Mouse (Mus musculus) liver, embryonic 14.5 days (tissue): ENCODE measurements at regions not wholly inside any gene's neighbourhood (a gene's known extent, or its start where the extent isn't known, plus 50 kb on each side); places are given as distances from the start of the nearest gene placed in this dataset.

Experiments
- CTCF ChIP-seq: IDR thresholded peaks from 2 replicates; pipeline ENCODE4 v1.5.1; 2016; ENCODE audit warnings: antibody characterized with exemption, low read depth, control low read depth
- EP300 ChIP-seq: IDR thresholded peaks from 2 replicates; pipeline ENCODE4 v1.6.1; 2016; ENCODE audit warnings: antibody characterized with exemption, low read depth

DNA sequence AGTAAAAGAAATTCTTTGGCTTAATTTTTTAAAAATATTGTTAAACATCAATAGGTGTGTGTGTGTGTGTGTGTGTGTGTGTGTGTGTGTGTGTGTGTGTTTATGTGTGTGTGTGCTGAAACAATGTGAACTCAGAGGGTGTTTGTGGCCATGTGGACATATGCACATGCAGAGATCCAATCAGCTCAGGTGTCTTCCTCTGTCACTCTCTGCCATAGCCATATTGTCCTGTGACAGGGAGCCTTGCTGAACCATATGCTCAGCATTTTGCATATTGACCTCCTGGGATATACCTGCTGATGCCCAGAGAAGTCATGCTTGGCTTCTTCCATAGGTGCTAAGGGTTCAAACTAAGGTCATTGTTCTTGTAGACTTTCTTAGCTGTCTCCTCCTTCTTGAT lies 489.0 kb downstream of the Otol1 start:
- TF ChIP-seq CTCF (no peak), EP300 (no peak)
